Mouse (Mus musculus) brain, embryonic 18.5 days (tissue): Measurements from ENCODE around the gene Ecsit.

Source experiments
- DNase-seq: peaks from one replicate; pipeline ENCODE4 v3.0.0-alpha.2; 2012; ENCODE audit warnings: low read depth, low spot score

Gene Ecsit

GRCm38 (mm10) chr9:22051161-22051957 lies 33.9 kb downstream of the Ecsit start:
- no peak for DNase-seq

DNA sequence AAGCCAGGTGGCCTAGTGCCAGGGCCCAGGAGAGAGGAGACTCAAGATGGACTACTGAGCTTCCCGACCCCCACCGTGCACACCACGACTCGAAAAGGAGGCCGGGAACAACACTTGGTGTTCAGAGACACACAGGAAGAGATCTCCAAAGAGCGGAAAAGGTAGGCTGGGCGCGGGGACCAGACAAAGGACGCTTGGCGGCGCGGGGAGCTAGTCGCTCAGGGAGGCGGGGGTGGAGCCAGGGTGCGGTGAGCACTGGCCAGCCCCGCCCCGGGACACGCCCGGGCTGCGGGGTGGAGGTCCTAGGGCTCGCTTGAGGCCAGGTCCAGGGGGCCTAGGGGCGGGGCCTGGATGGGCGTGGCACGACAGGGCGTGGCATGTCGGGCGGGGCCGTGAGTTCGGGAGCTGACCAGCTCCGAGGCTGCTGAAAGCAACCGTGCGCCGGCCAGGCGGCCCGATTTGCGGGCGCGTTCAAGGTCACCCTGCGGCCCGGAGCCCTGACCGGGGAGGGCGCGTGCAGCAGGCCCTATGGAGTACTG lies 34.8 kb downstream of the Ecsit start:
- DNase-seq, result no peak

DNA sequence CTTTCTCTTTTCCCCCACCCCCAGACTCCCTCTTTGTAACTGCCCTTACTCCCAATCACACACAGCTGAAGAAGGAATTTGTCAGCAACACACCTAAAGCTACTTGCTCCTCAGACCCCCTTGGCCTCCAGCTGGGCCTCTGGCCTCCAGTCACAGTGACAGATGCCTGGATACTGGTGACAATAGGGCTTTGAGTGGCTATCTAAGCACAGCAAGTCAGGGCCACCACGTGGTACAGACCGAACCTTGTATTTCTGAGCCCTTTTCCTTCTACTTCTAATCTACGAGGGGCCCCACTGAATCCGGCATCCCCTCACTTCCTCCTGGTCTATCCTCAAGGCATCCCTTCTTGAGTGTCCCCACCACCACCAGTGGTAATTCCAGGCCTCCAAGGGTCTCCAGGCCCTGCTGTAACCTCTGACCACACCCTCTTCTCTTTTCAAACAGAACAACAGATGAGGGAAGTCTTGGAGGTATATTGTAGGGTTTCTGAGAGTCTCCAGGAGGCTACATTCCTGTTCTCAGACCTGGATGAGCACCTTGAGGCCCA lies 35.4 kb downstream of the Ecsit start:
- no peak for DNase-seq

GRCm38 (mm10) chr9:22049315-22049714 lies 35.9 kb downstream of the Ecsit start:
- no peak for DNase-seq

- DNase-seq, result no peak
Measured at GRCm38 (mm10) chr9:22047329-22047728, 37.9 kb downstream of the Ecsit start.

DNA sequence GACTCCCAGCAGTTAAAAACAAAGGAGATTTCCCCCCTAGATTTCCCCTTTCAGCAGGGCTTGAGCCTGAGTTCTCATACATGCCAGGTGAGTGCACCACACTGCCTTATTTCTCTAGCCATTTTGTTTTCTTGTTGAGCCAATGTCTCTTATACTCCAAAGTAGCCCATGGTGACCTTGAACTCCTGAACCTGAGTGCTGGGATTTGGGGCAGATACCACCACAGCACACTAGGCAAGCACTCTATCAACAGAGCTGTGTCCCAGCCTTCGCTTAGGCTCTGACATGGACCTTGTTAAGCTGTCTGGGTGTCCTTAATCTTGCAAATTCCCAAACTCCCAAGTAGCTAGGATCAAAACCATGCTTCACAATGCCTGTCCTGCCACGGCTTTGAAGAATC lies 43.4 kb downstream of the Ecsit start:
- no peak for DNase-seq

GRCm38 (mm10) chr9:22037826-22038225 lies 47.4 kb downstream of the Ecsit start:
- DNase-seq, result no peak

- DNase-seq, result no peak
Measured at GRCm38 (mm10) chr9:22035300-22036044, 49.8 kb downstream of the Ecsit start.

DNA sequence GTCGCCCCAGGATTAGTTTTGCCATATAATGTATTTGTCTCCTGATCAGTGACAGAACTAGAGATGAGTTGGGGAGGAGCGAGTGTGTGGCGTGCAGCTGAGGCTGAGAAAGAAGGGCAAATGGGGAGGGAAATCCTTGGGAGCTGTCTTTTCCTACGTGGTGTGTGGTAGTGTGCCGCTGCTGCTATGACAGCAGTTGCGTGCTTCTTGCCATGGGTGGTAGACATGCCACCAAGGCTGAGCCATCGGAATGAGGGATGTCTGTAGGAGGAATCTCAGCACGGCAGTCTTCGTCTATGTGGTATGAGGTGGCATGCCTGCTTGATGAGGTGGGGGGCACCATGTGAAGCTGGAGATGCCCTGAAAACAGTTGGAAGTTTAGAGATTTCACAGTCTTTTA lies 54.9 kb downstream of the Ecsit start:
- DNase-seq, result no peak

DNA sequence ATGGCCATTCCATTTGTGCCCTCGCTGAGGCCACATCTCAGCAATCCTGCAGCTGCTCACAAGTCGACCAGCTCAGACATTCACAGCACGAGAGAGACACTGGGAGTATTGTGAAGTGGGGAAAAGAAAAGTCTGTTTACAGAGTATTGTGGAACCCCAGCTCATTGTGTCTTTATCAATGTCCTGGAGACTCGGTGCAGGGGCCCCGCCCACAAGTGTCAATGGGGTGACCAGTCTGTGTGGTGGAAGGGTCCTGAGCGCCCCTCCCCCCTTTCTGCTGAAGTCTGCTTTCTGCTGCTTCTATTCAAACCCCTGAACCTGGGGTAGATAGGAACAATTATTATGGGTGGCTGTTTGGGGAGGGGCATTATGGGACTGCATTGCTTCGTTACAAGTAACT lies 56.8 kb downstream of the Ecsit start:
- DNase-seq, result no peak

DNA sequence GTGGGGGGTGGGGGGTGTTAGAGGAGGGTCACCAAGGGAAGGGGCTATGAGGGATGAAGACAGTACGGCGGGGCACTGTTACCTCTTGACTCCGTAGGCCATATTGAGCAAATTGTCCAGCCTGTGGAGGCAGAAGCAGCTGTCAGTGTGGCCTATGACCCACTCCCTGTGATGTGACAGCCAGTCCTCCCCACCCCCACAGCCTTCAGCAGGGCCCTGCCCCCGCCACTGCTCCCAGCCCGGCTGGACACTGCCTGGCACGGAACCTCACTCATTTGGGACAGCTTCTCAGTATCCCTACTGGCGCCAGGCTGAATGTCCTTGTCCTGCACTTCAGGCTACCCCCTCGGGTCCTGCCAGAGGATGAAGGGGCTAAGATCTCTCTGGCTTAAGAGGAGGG lies 60.6 kb downstream of the Ecsit start:
- DNase-seq, result no peak
